Mouse (Mus musculus) urinary bladder, postnatal 25 days (tissue): ENCODE results near the gene Cdh8.

Source experiments
- DNase-seq: peaks from one replicate; pipeline ENCODE4 v3.0.0; 2022; ENCODE audit warnings: low spot score

Cdh8 gene

DNA sequence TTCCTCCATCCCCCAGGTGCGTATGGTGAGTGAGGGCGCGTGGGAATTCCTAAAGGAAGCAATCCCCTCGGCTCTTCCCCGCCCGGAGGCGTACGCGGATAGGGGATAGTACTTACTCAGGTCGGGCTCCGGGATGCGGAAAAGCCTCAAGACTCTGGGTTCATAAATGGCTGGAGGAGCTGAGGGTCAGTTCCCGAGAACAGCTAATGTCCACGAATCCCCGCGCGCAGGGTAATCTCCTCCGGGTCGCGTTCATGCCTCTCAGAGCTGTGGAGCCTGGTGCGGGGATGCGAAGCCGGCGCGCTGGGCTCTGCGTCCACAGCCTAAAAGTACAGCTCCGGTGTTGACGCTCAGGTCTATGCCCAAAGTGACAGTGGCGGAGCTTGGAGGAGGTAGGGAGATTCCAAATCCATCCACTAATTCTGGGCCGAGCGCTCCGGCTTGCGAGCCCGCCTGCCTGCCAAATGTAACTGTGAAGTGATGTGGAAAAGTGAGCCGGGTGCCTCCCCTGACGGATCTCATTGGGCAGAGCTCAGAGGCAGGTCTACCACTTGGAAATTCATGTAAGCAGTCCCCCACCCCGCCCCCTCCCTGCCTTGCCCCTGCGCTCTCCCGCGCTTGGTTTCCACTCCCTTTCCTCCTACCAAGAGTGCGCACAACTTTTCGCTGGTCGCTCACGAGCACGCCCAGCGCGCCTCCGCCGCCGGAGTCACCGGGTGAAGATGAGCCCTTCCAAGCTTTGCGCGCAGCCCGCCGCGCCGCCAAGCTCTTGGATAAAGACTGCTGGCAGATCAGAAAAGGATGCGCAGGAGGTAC is at the start of gene Cdh8:
Gene Cdh8 (minus strand): TSS at position 506 of the 816 bp plus-strand sequence.
- DNase-seq = no peak

DNA sequence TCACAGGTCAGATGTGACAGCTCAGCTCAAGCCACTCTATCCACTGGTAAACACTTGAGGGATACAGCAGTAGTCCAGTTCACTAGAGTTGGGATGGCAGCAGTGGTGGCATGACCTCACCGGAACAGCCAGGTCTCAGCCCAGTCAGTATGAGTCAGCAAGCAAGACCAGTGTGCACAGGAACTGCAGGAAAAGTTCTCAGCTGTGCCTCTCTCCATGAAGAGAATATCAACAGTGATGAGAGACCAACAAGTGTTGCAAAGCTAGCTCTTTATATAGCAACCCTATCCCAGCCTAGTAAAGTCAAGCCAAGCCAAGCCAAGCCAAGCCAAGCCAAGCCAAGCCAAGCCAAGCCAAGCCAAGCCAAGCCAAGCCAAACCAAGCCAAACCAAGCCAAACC is 30.2 kb upstream of the Cdh8 start:
- DNase-seq = no peak

DNA sequence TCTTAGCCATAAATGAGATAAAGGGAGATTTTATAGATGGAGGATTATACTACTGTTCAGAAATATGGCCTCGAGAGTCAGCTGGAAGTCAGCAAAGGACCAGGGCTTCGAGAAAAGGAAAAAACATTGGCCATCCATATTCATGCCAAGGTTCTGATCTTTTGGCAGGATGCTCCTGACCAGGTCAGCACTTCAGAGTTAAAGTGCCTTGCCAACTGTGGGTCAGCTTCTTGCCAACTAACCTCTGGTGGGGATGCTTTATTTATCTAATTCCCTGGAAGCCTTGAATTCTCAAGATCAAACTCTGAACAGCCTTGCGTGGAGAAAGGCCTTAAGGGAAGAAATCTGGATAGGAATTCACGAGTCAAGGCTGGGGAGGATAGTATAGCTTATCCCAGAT is 9.6 kb upstream of the Cdh8 start:
- no peak for DNase-seq

DNA sequence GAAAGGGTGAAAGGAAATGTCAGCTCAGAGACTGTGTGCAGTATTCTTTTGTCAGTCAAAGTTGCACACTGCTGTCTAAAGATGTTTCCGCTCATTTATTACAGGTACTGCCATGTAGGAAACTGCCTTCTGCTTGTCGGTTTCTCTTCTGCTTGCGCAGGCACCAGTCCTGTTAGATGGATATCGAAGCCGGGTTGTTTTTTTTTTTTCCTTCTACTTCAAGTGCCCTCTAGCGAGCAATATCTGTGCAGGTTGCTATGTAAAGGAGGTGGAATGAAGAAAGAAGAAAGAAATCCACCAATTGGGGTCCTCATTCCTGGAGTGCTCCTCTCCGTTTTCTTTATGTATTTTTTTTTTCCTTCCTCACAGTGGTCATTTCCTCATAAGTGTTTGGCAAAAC is 5.2 kb upstream of the Cdh8 start:
- DNase-seq = no peak

DNA sequence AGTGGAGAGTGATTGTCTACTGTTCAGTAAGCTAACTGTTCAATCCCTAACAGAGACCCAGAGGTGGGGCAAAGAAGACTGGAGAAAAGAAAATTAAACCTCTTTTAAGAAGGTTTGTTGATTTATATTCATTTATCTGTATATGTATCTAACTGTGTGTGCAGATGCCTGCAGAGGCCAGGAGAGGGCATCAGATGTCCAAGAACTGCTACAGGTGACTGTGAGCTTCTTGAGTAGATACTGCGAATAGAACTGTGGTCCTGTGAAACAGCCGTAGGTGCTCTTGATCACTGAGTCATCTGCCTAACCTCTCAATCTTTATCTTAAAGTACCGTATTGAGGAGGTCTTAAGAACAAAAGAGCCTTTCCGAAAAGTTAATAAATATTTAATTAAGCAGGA is 3.5 kb upstream of the Cdh8 start:
- DNase-seq = no peak

DNA sequence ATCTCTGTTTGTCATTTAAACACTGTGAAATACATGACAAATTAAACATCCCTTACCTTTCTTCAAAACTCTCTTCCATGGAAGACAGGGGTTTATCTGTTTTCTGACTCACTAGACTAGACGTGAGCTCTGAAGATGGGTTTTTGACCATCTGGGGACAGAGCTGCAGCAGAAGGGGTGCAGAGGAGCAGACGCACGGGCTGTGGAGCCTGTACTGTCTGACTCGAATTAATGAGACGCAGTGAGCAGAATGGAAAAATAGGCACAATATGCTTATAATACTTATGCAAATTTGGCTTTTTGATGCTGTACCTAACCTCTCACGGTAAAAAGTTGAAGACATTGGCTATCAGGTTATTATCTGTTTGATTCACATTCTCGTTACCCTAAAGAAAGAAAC is 1.2 kb upstream of the Cdh8 start:
- no peak for DNase-seq

DNA sequence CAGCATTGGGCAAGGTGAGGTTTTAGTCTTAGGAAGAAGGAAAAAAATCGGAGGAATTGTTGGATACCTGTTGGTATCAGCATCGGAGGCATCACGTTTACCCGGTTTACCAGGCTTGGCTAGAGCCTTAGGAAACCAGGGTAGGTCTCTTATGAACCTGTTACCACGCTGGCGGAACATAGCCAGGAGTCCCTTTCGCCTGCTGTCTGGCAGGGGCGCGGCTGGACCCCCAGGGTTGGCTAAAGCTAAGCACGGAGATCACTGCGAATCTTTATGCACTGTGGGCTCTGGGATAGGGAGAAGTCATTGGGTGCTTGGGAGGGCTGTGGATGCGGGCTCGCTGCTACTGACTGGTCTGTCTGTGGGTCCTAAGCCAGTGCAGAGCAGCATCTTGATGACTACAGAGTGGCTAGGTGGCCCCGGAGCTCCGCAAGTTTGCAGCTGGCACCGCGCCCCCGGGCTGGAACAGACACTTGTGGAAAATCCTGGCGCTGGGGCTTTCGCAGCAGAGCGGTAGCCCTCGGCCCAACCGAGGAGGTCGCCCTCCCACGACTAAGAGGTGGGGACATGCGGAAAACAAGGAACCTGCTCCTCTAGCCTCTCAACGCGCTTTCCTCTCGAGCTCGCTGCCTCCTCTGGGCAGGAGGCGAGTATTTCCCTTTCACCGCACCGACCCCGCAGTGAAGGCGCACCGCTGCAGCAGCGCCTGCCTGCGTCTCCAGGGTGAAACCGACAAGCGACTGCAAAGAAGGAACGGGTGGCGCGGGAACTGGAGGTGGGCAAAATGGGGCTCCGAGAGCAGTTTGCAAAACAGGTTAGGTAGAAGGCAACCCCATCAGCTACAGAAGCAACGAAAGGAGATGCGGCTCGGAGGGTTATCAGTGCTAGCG is 950 bp downstream of the Cdh8 start:
- DNase-seq = no peak

DNA sequence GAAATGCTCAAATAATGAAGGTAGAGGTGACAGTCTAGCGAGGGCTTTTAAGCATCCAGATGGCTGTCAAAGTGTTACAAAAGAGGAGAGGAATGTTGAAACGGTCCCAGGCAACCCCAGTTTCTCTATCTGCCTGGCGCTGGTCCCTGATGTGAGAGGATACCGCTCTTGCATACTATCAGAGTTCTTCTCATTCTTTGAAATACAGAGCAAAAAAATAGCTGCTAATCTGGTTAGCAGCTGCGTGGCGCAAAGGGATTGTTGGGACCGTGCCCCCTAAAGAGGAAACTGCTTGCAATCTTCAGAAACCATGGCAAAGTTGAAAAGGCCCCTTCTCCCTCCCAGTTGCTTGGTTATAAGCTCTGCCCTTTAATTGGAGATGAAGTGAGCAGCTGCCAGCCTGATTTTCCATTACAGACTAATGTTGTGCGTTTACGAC is 1.8 kb downstream of the Cdh8 start:
- DNase-seq = no peak

DNA sequence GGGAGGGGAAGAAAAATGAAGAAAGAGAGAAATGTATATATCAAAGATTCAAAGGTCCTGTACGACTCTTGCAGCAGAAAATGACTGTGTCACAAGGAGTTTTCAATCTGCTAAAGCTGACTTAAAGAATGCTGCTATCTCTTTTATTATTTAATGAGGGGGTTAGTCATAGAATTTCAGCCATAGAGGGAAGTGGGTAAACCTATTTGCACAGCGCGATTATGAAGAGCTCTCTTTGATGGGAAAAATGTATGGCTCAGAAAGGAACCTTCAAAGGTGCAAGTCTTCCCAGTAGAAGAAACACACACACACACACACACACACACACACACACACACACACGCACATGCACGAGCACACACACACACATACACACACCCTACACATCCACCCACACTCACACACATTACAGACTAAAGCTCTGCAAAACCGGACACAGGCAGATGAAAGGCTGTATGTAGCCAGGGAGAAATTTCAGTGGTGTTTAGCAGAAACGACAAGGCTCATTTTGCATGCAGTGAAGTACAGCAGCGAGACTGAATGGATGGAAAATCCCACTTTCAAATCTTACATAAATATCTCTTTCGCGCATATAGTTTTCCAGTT is 2.3 kb downstream of the Cdh8 start:
- DNase-seq = no peak

DNA sequence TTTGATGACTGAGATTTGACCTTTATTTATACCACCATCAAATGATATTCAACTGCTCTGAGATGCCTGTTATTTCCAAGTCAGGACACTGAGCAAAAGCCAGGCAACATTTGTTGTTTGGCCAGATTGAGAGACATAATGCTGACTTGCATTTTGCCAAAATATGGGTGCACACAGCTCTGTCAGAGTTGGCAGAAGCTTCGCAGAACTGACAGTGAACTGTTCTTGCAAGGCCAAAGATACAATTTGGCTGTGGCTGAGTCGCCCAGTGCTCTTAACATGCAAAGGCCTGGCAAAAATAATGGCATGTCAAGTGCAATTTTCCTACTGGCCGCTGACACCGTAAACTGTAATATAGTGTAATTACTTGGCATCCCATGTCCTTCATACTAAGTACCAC is 22.4 kb downstream of the Cdh8 start:
- DNase-seq = no peak

DNA sequence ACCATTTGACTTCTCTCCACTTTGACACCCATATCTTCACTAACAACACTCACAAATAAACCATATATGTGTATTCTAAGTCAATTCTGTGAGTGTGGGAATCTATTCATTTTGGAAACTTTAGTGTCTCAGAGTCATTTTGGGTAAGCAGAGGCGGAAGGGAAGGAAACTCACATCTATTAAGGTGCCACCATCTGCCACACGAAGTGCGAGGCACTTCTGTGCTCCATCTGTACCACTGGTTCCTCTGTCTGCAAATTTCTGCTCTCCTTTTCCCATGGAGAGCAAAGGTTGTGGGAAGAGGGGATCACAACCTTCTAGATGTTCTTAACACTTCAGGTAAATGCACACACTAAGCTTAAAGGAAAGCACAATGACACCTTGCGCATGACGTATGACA is 46.2 kb downstream of the Cdh8 start:
- no peak for DNase-seq

DNA sequence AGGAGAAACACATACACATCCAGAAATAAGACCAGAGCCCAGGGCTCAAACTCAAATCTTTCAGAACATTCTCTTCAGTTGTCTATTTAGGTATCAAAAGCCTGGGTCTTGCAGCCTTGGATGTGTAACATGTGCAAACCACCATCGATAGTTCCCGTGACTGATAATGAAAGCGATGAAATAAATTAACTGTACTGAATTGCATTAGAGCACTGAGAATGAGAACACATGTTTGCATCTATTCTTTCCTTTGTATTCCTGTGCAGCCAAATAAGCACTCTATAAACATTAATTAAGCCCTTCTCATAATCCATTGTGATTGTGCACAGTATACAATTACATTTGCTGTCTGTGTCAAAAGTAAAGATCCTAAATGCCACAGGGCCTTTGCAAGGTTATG is 47.1 kb downstream of the Cdh8 start:
- DNase-seq = no peak

DNA sequence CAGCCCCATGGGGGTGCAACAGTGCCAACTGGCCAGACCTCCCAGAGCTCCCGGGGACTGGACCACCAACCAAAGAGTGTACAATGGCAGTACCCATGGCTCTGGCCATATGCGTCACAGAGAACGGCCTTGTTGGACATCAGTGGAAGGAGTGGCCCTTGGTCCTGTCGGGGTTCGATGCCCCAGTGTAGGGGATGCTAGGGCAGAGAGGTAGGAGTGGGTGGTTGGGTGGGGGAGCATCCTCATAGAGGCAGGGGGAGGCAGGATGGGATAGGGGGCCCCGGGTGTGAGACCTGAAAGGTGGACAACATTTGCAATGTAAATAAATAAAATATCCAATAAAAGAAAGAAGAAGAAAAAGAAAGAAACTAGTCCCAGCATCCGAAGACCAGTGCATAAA is 47.8 kb downstream of the Cdh8 start:
- no peak for DNase-seq

DNA sequence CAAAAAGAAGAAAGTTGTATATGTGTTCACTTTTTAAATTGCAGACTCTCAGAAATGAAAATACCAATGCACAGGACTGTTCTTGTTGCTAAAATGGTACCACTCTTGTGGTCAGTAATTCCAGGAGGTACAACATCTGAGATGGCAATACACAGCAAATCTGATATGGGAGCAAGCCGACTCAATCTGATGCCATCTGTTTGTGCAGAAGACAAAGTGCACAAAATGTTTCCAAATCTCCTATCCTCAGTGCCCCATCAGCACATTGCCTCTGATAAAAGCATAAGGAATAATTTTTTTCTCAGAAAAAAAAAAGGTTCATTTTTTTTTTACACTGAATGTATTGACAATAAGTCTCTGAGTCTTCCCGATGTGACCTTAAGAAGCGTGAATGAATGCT is 62.3 kb downstream of the Cdh8 start:
- no peak for DNase-seq

DNA sequence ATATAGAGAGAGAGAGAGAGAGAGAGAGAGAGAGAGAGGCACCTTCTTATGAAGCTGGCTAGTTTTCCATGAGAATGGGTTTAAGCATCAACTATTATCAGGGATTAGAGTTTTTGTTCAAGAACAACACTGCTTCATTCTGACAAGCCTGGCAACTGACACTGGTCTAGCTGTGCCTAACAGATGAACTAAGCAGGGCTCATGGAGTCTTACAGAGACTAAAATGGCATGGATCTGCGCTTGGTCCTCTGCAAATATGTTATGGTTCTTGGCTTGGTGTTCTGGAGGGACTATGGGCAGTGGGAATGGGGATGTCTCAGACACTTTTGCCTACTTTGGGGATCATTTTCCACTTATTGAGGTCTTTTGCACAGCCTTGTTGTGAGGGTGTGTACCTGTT is 63.0 kb downstream of the Cdh8 start:
- DNase-seq = no peak

DNA sequence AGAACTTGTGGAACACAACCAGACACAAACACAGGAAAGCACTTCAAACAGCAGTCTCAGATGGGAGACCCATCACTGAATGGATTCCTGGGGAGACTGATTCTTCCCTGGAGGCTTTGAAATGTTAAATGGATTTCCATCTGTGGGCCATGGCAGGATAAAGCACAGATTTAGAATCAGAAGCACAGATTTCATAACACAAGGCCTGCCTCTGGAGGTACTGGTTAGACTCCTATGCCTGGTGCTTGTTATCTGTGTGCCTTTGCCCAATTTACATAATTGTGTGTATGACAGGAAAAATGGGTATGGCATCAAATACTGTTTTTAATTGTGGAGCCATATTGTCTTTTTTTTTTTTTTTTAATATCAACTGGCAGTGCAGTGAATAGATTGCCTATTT is 66.8 kb downstream of the Cdh8 start:
- no peak for DNase-seq

DNA sequence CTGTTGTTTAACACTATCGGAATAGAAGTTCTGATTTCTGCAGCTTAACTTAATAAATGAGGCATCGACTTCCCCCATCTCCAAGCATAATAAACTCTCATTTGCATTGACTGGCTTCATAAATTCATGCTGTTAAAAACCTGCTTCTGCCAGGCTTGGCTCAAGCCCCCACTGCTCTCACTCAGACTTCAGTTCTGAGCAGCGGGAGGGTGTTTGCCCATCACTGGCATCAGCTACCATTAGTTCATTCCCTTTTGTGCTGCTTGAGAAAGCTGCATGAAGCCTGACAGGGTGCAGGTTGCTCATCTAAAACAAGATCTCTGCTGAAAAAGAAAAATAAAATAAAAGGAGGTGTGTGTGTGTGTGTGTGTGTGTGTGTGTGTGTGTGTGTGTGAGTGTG is 67.7 kb downstream of the Cdh8 start:
- no peak for DNase-seq

DNA sequence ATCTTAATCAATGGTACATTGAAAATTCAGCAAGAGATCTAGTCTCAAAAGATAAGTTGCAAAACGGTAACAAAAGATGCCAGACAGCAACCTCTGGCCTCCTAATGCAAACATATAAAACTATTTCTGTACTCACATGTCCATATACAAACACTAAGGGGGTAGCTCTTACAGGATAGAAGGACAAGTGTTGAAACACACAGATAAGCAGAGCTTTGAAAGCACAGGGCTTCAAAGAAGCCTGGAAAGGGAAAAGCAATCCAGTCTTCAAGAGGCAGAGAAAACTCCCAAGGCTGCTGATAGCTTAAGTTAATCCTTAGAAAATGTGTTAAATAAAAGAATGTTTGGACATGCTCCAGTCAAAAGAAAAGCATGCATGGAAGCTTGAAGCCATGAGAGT is 77.0 kb downstream of the Cdh8 start:
- DNase-seq = no peak

DNA sequence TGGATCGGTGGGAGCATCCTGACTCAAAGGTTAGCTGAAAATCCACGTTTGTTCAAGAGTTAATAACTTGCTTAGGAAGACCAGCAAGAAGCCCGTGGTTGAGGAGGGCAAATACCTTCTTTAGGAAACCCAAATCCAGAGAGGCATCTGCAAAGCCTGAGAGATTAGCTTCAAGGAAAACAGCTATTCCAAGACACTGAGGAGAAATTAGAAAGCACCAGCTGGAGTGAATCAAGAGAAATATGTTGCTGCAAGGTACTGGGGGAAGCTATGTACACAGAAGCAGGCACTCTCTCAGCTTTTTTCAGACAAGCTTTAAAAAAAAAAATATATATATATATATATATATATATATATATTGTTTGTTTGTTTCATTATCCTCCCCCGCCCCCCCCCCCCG is 88.7 kb downstream of the Cdh8 start:
- no peak for DNase-seq

DNA sequence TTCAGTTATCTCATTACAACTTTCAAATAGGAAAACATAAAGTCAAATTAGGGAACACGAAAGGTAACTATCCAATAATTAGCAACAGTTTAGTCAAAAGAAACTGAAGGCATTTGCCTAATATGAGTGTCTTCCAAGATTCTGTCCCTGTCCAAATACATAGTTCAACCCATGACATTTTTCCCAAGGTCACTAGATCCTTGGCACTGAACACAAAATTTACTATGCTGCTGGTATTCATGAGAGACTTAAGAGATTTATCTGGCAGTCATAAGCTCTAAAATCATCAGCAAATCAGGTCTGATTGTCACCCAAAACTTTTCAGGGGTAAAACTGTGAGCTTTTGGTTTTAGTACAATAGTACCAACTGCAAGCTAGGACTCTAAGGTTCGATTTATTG is 101.7 kb downstream of the Cdh8 start:
- DNase-seq = no peak

DNA sequence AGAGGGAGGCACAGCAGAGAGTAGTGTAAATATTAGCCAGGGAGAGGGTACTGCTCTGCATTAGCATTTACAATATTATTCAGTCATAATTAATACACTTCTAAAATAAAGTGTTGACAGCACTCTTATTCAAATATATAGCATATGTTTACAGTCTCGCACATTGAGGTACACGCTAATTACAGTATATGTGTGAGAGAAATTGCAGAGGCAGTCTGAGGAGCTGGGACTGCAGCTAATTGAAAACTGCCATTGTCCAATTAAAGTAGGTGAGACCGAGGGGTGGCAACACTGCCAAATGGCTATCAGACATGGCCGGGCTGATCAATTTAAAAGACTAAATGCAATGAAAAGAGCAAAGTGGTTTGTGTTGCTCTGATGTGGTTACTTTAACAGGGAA is 112.1 kb downstream of the Cdh8 start:
- DNase-seq = no peak

DNA sequence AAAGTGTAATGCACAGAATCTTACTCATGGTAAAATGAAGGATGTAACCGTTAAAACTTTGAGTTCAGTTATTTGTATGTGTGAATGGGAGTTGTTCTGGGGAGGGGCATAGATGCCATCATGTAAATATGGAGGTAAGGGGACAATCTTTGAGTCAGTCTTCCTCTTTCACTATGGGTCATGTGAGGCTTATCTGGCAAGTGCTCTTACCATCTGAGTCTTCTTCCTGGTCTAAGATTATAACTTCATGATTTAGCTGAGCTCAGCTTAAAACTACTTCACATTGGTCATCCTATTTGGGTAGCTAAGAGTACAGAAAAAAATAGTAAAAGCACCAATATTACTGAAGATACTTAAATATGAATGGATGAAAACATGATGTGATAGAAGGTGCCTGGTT is 126.1 kb downstream of the Cdh8 start:
- no peak for DNase-seq

DNA sequence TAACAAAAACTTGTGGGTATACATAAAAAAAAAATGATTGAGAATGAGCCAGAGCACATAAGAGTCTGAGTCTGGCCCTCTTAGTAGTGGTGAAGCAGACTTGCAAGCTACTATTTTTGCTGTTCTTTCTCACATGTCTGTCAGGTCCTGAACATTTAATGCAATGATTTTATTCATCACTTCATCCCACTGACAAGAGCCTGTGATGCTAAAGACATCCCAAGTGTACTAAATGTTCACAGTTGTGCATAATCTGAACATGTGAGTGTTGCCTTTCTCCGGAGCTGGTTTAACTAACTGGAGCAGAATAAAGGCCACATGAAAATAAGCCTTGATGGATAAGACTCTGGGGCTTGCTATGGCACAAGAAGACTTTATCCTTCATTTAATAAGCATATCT is 131.2 kb downstream of the Cdh8 start:
- DNase-seq = no peak
